Mouse (Mus musculus): ENCODE results near the gene Nfkbiz. TPM values are rescaled to one million over a fixed set of nuclear protein-coding genes. Genes with fewer than 3 reads are reported as not detected.

Nfkbiz gene
- polyA plus RNA-seq, 1 experiment from 2014 or later = 1.8 TPM

DNA sequence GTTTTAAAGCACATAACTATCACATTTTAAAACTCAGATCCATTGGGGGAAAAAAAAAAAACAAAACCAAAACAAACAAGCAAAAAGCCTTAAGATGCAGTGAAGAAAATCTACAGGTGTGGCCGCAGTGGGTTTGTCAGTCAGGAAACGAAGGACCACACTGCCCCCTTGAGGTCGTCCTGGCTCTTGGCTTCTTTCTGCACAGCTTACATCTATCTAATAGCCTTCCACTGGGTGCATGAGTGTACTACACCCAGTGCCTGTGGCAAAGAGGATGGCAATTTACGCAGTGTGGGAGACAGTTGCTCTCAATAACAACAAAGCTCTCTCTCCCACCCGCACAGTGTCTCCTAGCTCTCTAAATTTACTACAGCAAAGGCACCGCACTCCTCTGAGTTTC lies 19.8 kb upstream of the Nfkbiz start:
- no peak for ATAC-seq
- Histone ChIP-seq H3K4me2 (ENCODE audit: low read length) (no peak overlapping the region), H3K27ac (ENCODE audit: low read depth, low read length) (no peak overlapping the region), H3K9ac (ENCODE audit: low read depth, low read length) (no peak overlapping the region), H3K4me1 (ENCODE audit: control insufficient read depth, insufficient read depth, low read depth, low read length) (no peaks in the 10 kb centered on the region), H3K9me3 (ENCODE audit: control insufficient read depth, low read length) (no peaks in the 10 kb centered on the region), H3K36me3 (ENCODE audit: control insufficient read depth, insufficient read depth, low read length) (peaks cover 4% of the 10 kb centered on the region), H3K4me3 (ENCODE audit: low read length) (no peak overlapping the region), H3K27me3 (replicated peaks; ENCODE audit: control insufficient read depth, insufficient read depth, low read length) (no peaks in the 10 kb centered on the region)
- 62% methylated on average over 6 of the region's 6 CpGs for WGBS

DNA sequence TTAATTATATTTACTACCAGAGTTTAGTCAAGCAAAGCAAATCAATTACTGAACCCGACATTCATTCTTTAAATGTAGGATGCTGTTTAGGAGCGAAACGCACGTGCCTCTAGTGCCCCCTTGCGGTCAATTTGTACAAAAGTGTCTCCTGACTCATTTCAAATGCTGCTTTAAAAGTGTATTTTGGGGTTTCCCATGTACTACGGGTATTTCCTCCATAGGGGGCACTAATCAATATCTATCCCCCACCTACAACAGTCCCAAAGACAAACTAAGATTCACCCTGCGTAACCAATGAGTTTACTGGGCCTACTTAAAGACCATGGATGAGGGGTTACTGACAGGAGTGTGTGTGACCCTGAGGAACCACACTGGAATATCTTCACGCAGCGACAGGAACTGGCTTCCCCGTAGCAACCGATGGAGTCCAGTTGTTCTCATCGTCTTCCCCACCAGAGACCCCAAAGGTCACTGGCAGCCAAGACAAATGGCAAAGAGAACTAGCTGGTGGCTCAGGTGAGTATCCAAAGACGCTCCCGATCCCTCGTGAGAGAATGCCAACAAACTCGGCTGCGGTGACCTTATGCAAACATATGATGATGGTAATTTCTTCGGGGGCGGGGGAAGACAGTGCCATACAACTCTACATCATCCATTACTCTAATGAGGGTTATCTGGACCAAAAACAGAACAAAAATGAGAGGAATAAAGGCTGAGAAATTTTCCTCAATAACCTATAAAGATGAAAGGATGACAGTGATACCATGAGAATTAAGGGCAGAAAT lies 14.4 kb upstream of the Nfkbiz start:
- WGBS = 55% methylated on average over 19 of the region's 19 CpGs
- Histone ChIP-seq H3K4me2 (ENCODE audit: low read length) (no peak overlapping the region), H3K36me3 (ENCODE audit: control insufficient read depth, insufficient read depth, low read length) (peaks cover 5% of the 10 kb centered on the region), H3K27me3 (replicated peaks; ENCODE audit: control insufficient read depth, insufficient read depth, low read length) (no peaks in the 10 kb centered on the region), H3K4me1 (ENCODE audit: control insufficient read depth, insufficient read depth, low read depth, low read length) (no peaks in the 10 kb centered on the region), H3K27ac (ENCODE audit: low read depth, low read length) (no peak overlapping the region), H3K4me3 (ENCODE audit: low read length) (no peak overlapping the region), H3K9ac (ENCODE audit: low read depth, low read length) (no peak overlapping the region), H3K9me3 (ENCODE audit: control insufficient read depth, low read length) (no peaks in the 10 kb centered on the region)
- ATAC-seq = peak; percentile 83

DNA sequence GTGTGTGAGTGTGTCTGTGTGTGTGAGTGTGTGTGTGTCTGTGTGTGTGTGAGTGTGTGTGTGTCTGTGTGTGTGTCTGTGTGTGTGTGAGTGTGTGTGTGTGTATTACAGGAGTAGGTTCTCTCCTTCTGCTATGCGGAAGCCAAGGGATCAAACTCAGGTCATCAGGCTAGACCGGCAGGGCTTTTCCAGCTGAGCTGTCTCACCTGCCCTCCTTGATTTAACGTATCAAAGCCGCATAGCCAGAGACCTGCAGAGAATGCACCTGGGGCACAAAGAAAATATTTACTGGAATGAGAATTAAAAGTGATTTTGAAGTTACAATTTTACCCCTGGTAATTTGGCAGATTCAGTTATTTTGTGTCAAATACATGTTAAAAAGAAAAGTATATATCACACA lies 13.8 kb upstream of the Nfkbiz start:
- Histone ChIP-seq H3K4me2 (ENCODE audit: low read length) (no peak overlapping the region), H3K4me3 (ENCODE audit: low read length) (no peak overlapping the region), H3K36me3 (ENCODE audit: control insufficient read depth, insufficient read depth, low read length) (peaks cover 5% of the 10 kb centered on the region), H3K27ac (ENCODE audit: low read depth, low read length) (no peak overlapping the region), H3K9ac (ENCODE audit: low read depth, low read length) (no peak overlapping the region), H3K4me1 (ENCODE audit: control insufficient read depth, insufficient read depth, low read depth, low read length) (no peaks in the 10 kb centered on the region), H3K27me3 (replicated peaks; ENCODE audit: control insufficient read depth, insufficient read depth, low read length) (no peaks in the 10 kb centered on the region), H3K9me3 (ENCODE audit: control insufficient read depth, low read length) (no peaks in the 10 kb centered on the region)
- peak; percentile 51; the same call in 1 of the 2 replicates for ATAC-seq
- 32% methylated on average over 4 of the region's 4 CpGs for WGBS

DNA sequence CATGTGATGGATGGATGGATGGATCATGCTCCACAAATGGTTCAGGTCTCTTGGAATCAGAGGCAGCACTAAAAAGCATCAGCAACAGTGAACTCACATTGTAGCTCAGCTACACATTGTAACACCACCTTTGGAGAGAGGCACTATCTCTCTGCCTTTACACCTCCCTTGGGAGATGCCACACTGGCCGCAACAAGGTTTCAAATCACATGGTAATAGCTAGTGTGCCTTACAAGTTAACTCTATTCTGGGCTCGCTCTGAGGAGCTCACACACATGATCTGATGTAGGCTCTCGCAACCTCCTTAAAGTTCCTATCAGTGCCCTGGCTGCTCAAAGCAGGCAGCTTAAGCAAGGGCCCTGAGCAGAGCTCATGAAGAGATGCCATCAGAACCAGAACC lies 11.8 kb upstream of the Nfkbiz start:
- Histone ChIP-seq H3K4me1 (ENCODE audit: control insufficient read depth, insufficient read depth, low read depth, low read length) (no peaks in the 10 kb centered on the region), H3K9me3 (ENCODE audit: control insufficient read depth, low read length) (no peaks in the 10 kb centered on the region), H3K27ac (ENCODE audit: low read depth, low read length) (no peak overlapping the region), H3K4me2 (ENCODE audit: low read length) (no peak overlapping the region), H3K4me3 (ENCODE audit: low read length) (no peak overlapping the region), H3K36me3 (ENCODE audit: control insufficient read depth, insufficient read depth, low read length) (0 out of 2 replicates have a peak, but pooled peaks cover 3% of the 10 kb centered on the region), H3K27me3 (replicated peaks; ENCODE audit: control insufficient read depth, insufficient read depth, low read length) (no peaks in the 10 kb centered on the region), H3K9ac (ENCODE audit: low read depth, low read length) (no peak overlapping the region)
- 85% methylated on average over 3 of the region's 3 CpGs for WGBS
- no peak for ATAC-seq

DNA sequence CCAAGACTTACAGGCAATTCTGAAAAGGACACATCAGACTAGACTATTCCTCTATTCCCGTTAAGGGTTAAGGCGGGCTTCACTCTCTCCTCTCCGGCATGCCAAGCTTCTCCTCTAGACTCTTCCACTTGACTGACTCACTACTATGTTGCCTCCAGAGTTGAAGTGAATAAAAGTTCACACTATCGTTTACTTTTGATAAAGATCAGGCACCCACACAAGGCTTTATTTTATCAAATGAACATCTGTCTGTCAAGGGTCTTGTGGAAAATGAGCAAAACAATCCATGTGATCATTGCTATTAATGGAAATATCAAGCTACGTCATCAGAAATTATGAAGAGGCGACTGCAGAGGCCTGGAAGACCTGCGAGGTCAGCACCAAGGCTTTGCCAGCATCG lies 9.0 kb upstream of the Nfkbiz start:
- 80% methylated on average over 8 of the region's 8 CpGs for WGBS
- no peaks in the 10 kb centered on the region for H3K27me3 ChIP-seq (replicated peaks; ENCODE audit: control insufficient read depth, insufficient read depth, low read length)
- H3K36me3 ChIP-seq (ENCODE audit: control insufficient read depth, insufficient read depth, low read length) = peaks cover 13% of the 10 kb centered on the region
- H3K9me3 ChIP-seq (ENCODE audit: control insufficient read depth, low read length) = peaks cover 5% of the 10 kb centered on the region; the same call in 1 of the 2 replicates
- no peak overlapping the region for H3K4me2 ChIP-seq (ENCODE audit: low read length)
- H3K4me3 ChIP-seq (ENCODE audit: low read length) = no peak overlapping the region
- H3K9ac ChIP-seq (ENCODE audit: low read depth, low read length) = no peak overlapping the region
- no peak overlapping the region for H3K27ac ChIP-seq (ENCODE audit: low read depth, low read length)
- no peaks in the 10 kb centered on the region for H3K4me1 ChIP-seq (ENCODE audit: control insufficient read depth, insufficient read depth, low read depth, low read length)
- ATAC-seq = no peak

DNA sequence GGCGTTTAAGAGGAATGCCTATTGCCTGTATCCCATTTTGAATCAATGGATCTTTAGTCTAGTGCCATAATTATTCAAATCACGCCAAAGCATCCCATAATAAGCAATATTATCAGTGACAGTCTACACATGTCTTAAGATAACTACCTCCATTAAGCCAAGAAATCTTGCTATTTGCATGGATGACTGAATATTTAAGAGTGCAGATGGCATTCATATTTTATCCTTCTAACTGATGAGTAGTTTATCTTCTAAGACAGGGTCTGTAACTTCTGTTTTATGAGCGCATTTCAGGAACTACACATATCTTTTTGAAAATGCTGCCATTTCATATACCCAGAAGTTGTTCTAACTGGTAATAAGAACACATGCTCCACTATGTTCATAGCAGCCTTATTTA lies 6.1 kb upstream of the Nfkbiz start:
- H3K9me3 ChIP-seq (ENCODE audit: control insufficient read depth, low read length) = peaks cover 5% of the 10 kb centered on the region; the same call in 1 of the 2 replicates
- WGBS = 96% methylated on average over 3 of the region's 3 CpGs
- H3K4me3 ChIP-seq (ENCODE audit: low read length) = no peak overlapping the region
- H3K4me1 ChIP-seq (ENCODE audit: control insufficient read depth, insufficient read depth, low read depth, low read length) = no peaks in the 10 kb centered on the region
- peaks cover 13% of the 10 kb centered on the region for H3K36me3 ChIP-seq (ENCODE audit: control insufficient read depth, insufficient read depth, low read length)
- ATAC-seq = no peak
- H3K9ac ChIP-seq (ENCODE audit: low read depth, low read length) = no peak overlapping the region
- no peak overlapping the region for H3K27ac ChIP-seq (ENCODE audit: low read depth, low read length)
- H3K27me3 ChIP-seq (replicated peaks; ENCODE audit: control insufficient read depth, insufficient read depth, low read length) = no peaks in the 10 kb centered on the region
- H3K4me2 ChIP-seq (ENCODE audit: low read length) = no peak overlapping the region

DNA sequence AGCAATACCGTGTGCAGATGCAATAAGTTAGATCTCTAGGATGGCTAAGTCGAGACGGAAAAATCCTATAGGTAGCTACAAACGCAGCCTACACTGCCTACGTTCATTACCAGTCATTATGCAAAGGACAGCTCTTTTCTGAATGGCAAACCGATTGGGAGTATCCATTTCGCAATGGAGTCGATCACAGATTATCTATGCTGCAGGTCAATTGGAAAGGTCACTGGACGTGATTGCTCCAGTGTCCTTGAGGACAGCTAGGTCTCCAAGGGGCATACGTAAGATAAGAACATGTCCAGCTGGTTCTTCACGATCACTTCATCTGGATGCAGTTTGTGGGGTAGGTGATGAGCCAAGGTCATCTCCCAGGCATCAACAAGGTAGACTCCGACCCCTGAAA lies 5.2 kb upstream of the Nfkbiz start:
- no peak for ATAC-seq
- no peak overlapping the region for H3K27ac ChIP-seq (ENCODE audit: low read depth, low read length)
- H3K4me1 ChIP-seq (ENCODE audit: control insufficient read depth, insufficient read depth, low read depth, low read length) = no peaks in the 10 kb centered on the region
- 97% methylated on average over 12 of the region's 12 CpGs for WGBS
- peaks cover 10% of the 10 kb centered on the region for H3K36me3 ChIP-seq (ENCODE audit: control insufficient read depth, insufficient read depth, low read length)
- H3K27me3 ChIP-seq (replicated peaks; ENCODE audit: control insufficient read depth, insufficient read depth, low read length) = no peaks in the 10 kb centered on the region
- no peak overlapping the region for H3K4me2 ChIP-seq (ENCODE audit: low read length)
- H3K9me3 ChIP-seq (ENCODE audit: control insufficient read depth, low read length) = peaks cover 5% of the 10 kb centered on the region; the same call in 1 of the 2 replicates
- no peak overlapping the region for H3K4me3 ChIP-seq (ENCODE audit: low read length)
- H3K9ac ChIP-seq (ENCODE audit: low read depth, low read length) = no peak overlapping the region

DNA sequence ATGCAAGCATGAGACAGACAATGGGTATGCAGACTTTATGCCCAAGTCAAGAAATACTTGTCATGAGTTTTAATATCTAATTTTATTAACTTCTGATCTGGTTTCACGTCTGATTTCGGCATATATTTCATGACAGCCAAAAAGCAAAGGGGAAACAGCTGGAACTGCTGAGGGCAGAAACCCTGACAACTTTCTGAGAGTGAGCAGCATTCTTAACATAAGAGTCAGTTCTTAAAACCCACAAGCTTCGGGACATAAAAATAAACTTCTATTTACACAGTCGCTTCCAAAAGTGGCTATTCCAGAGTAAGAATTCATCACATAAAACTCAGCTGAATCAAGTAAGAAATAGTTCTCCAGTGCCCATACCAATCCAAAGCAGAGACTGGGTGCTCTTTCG lies 4.4 kb upstream of the Nfkbiz start:
- peaks cover 5% of the 10 kb centered on the region; the same call in 1 of the 2 replicates for H3K9me3 ChIP-seq (ENCODE audit: control insufficient read depth, low read length)
- H3K27me3 ChIP-seq (replicated peaks; ENCODE audit: control insufficient read depth, insufficient read depth, low read length) = no peaks in the 10 kb centered on the region
- H3K9ac ChIP-seq (ENCODE audit: low read depth, low read length) = no peak overlapping the region
- peaks cover 10% of the 10 kb centered on the region for H3K36me3 ChIP-seq (ENCODE audit: control insufficient read depth, insufficient read depth, low read length)
- 95% methylated on average over 5 of the region's 5 CpGs for WGBS
- H3K4me1 ChIP-seq (ENCODE audit: control insufficient read depth, insufficient read depth, low read depth, low read length) = no peaks in the 10 kb centered on the region
- ATAC-seq = no peak
- no peak overlapping the region for H3K4me2 ChIP-seq (ENCODE audit: low read length)
- no peak overlapping the region for H3K4me3 ChIP-seq (ENCODE audit: low read length)
- no peak overlapping the region for H3K27ac ChIP-seq (ENCODE audit: low read depth, low read length)

DNA sequence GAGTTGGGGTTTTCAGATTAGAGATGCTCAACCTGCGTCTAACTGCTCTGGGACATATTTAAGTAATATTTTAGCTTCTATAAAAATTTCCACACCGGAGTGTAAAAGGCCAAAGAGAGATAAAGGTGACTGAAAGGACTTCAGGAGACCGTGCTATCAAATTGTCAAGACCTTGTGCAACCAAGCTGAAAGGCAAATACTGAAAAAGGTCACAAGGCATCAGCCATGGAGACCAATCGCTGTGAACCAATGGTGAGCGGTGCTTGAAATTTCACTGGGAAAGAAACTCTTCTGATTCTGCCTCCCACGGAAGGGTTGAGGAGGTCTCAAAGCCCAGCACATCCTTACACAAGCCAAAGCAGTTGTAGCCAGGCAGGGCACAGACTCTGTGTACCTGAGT lies 2.8 kb upstream of the Nfkbiz start:
- H3K4me2 ChIP-seq (ENCODE audit: low read length) = no peak overlapping the region
- no peak overlapping the region for H3K27ac ChIP-seq (ENCODE audit: low read depth, low read length)
- 90% methylated on average over 6 of the region's 6 CpGs for WGBS
- H3K4me3 ChIP-seq (ENCODE audit: low read length) = no peak overlapping the region
- no peak overlapping the region for H3K9ac ChIP-seq (ENCODE audit: low read depth, low read length)
- H3K9me3 ChIP-seq (ENCODE audit: control insufficient read depth, low read length) = peaks cover 5% of the 10 kb centered on the region; the same call in 1 of the 2 replicates
- no peaks in the 10 kb centered on the region for H3K27me3 ChIP-seq (replicated peaks; ENCODE audit: control insufficient read depth, insufficient read depth, low read length)
- no peaks in the 10 kb centered on the region for H3K4me1 ChIP-seq (ENCODE audit: control insufficient read depth, insufficient read depth, low read depth, low read length)
- ATAC-seq = no peak
- H3K36me3 ChIP-seq (ENCODE audit: control insufficient read depth, insufficient read depth, low read length) = peaks cover 10% of the 10 kb centered on the region

Measured in hindbrain, embryonic 16.5 days (tissue).